Mouse (Mus musculus) neutrophil, adult 83 days (primary cell): ENCODE data around the gene Hist1h4h. TPM values are rescaled to one million over a fixed set of nuclear protein-coding genes. Genes with fewer than 3 reads are reported as not detected.

ENCODE experiments used
- total RNA-seq, 2 experiments: library from RNA; stranded (reverse); gene quantifications; one replicate each; pipeline ENCODE4 v1.2.4; 2023

The Hist1h4h gene
- total RNA-seq, 2 experiments from 2014 or later: 1,800 to 2,079 TPM

Other genes with a start within 250 kb of the Hist1h4h start
- 10 to 100 TPM in 1 of 2 experiments, 1 to 10 TPM in 1; 7.0 to 10.2 TPM for gene Zfp322a, start 161.8 kb upstream of the Hist1h4h start, total RNA-seq
- gene Abt1, start 107.2 kb upstream of the Hist1h4h start, total RNA-seq: 10 to 100 TPM in 1 of 2 experiments, 1 to 10 TPM in 1; 8.6 to 10.3 TPM
- gene Btn1a1, start 65.1 kb upstream of the Hist1h4h start, total RNA-seq: under 1 TPM; 0.31 to 0.57 TPM
- gene Btn2a2, start 42.2 kb upstream of the Hist1h4h start, total RNA-seq: not detected
- 1,000 to 10,000 TPM; 1,103 to 1,322 TPM for gene Hist1h2af, start 2.9 kb downstream of the Hist1h4h start, total RNA-seq
- 100 to 1,000 TPM; 343 to 409 TPM for gene Hist1h3g, start 4.4 kb downstream of the Hist1h4h start, total RNA-seq
- gene Hist1h2bh, start 12.3 kb downstream of the Hist1h4h start, total RNA-seq: 100 to 1,000 TPM; 156 to 165 TPM
- 100 to 1,000 TPM; 484 to 531 TPM for gene Hist1h3f, start 13.0 kb downstream of the Hist1h4h start, total RNA-seq
- 1,000 to 10,000 TPM; 2,494 to 2,726 TPM for gene Hist1h4f, start 20.6 kb downstream of the Hist1h4h start, total RNA-seq
- gene Hist1h1d, start 22.2 kb downstream of the Hist1h4h start, total RNA-seq: 100 to 1,000 TPM; 117 to 132 TPM
- 100 to 1,000 TPM; 919 to 946 TPM for gene Hist1h3e, start 31.3 kb downstream of the Hist1h4h start, total RNA-seq
- gene Hist1h2ae, start 40.2 kb downstream of the Hist1h4h start, total RNA-seq: 100 to 1,000 TPM; 213 to 226 TPM
- gene Hist1h2bg, start 40.3 kb downstream of the Hist1h4h start, total RNA-seq: 1,000 to 10,000 TPM; 1,609 to 1,779 TPM
- gene Hist1h2bf, start 43.1 kb downstream of the Hist1h4h start, total RNA-seq: 1,000 to 10,000 TPM; 1,205 to 1,340 TPM
- 100 to 1,000 TPM; 234 to 256 TPM for gene Hist1h2ad, start 43.3 kb downstream of the Hist1h4h start, total RNA-seq
- 100 to 1,000 TPM; 207 to 247 TPM for gene Hist1h3d, start 44.7 kb downstream of the Hist1h4h start, total RNA-seq
- 100 to 1,000 TPM; 821 to 965 TPM for gene Hist1h4d, start 50.5 kb downstream of the Hist1h4h start, total RNA-seq
- 100 to 1,000 TPM; 117 to 129 TPM for gene Hist1h2be, start 90.1 kb downstream of the Hist1h4h start, total RNA-seq
- 100 to 1,000 TPM; 854 to 881 TPM for gene Hist1h1e, start 91.5 kb downstream of the Hist1h4h start, total RNA-seq
- gene Hist1h2ac, start 152.9 kb downstream of the Hist1h4h start, total RNA-seq: 10 to 100 TPM; 59.5 to 67.1 TPM
- gene Hist1h2bc, start 153.1 kb downstream of the Hist1h4h start, total RNA-seq: 100 to 1,000 TPM; 108 to 117 TPM
- gene Hist1h1t, start 164.8 kb downstream of the Hist1h4h start, total RNA-seq: 1 to 10 TPM; 2.5 to 2.9 TPM
- 100 to 1,000 TPM; 435 to 497 TPM for gene Hist1h4c, start 167.4 kb downstream of the Hist1h4h start, total RNA-seq
- 1 to 10 TPM; 7.5 to 7.9 TPM for gene Hfe, start 179.8 kb downstream of the Hist1h4h start, total RNA-seq
- gene Hist1h1c, start 207.8 kb downstream of the Hist1h4h start, total RNA-seq: 1,000 to 10,000 TPM; 1,583 to 1,684 TPM
- gene Hist1h3c, start 214.6 kb downstream of the Hist1h4h start, total RNA-seq: 100 to 1,000 TPM; 649 to 655 TPM
- gene Hist1h2bb, start 215.7 kb downstream of the Hist1h4h start, total RNA-seq: 1,000 to 10,000 TPM in 1 of 2 experiments, 100 to 1,000 TPM in 1; 938 to 1,011 TPM
- 1,000 to 10,000 TPM; 1,348 to 1,643 TPM for gene Hist1h2ab, start 220.1 kb downstream of the Hist1h4h start, total RNA-seq
- 1,000 to 10,000 TPM; 1,578 to 1,719 TPM for gene Hist1h3b, start 221.2 kb downstream of the Hist1h4h start, total RNA-seq
- gene Hist1h4b, start 226.0 kb downstream of the Hist1h4h start, total RNA-seq: 100 to 1,000 TPM; 697 to 823 TPM
- gene Hist1h4a, start 230.2 kb downstream of the Hist1h4h start, total RNA-seq: 100 to 1,000 TPM; 542 to 645 TPM
- gene Hist1h3a, start 231.3 kb downstream of the Hist1h4h start, total RNA-seq: 100 to 1,000 TPM; 941 to 991 TPM
- gene Hist1h1a, start 232.6 kb downstream of the Hist1h4h start, total RNA-seq: 100 to 1,000 TPM; 476 to 542 TPM
- not detected for gene Trim38, start 238.9 kb downstream of the Hist1h4h start, total RNA-seq